Mouse (Mus musculus) right cerebral cortex, adult 2 months (tissue): ENCODE results near the gene Gar1.

Experiments used
- DNase-seq, 2 experiments: peaks; one replicate each; pipeline ENCODE4 v3.0.0; 2021 to 2022; ENCODE audit warnings: low spot score in 2 of 2

Gar1 gene

DNA sequence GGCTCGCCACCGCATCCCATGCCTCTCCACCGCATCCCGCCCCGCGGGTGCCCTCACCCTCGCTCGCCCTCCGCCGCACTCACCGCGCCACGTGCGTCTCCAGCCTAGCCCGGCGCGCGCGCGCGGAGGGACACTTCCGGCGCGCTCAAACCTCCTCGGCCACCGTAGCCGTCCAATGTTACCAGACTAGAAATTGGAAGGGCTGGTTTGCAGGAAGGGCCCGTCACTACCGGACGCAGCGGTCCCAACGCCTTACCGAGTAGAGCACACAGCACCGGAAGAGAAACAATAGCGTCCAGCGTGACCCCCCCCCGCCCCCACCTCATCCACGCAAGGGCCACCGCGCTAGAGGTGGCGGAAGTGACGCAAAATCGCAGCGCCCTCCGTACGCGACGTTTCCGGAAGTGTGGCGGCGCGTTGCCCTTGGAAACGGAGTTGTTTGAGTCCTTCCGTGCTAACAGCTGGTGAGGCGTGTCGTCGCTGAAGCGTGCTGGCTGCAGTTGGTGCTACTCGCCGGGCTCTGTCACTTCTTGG, at the start of gene Gar1:
Gene Gar1 (minus strand): TSS at position 362 of the 534 bp plus-strand sequence.
- DNase-seq = peak; percentile 97 to 98

DNA sequence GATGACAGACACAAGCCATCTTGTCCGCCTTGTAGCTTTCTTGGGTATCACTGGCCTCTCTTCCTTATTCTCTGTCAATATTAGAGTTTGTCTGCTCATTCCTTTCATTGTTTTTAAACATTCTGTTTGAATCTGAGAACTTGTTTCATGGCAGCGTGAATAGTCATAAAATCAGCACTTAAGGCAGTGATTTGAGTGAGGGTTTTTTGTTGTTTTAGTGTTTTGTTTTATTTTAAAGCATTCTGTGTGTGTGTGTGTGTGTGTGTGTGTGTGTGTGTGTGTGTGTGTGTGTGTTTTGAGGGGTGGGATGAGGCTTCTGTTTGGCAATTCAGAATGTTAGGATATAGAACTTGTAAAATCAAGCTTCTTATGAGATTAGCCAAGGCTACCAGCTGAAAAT, 48.7 kb upstream of the Gar1 start:
- no peak for DNase-seq

DNA sequence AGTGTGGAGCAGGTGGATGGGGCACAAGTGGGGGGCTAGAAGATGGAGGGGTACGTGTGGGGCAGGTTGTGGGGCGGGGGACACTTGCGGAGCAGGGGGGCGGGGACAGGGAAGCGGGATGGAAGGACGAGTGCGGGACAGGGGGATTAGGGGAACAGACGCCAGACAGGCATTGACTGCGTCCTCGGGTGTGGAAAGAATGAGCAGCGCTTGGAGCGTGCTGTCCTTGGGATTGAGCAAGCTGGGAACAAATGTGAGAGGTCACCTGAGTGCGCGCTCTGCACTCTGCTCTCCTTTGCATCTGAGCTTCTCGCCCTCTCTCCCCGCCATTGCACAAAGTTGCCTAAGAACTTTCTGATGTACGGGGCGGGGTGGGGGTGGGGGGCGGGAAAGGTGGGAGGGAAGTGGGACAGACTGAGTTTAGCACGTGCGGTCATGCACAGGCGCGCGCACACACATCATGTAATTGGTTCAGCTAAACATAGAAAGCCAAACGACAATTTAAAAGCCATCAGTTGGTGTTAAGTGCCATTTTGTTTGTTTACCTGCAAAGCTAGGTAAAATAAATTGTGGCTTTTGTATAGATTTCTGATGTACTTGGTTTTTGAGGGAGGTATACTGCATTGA, 48.0 kb upstream of the Gar1 start:
- DNase-seq = no peak

DNA sequence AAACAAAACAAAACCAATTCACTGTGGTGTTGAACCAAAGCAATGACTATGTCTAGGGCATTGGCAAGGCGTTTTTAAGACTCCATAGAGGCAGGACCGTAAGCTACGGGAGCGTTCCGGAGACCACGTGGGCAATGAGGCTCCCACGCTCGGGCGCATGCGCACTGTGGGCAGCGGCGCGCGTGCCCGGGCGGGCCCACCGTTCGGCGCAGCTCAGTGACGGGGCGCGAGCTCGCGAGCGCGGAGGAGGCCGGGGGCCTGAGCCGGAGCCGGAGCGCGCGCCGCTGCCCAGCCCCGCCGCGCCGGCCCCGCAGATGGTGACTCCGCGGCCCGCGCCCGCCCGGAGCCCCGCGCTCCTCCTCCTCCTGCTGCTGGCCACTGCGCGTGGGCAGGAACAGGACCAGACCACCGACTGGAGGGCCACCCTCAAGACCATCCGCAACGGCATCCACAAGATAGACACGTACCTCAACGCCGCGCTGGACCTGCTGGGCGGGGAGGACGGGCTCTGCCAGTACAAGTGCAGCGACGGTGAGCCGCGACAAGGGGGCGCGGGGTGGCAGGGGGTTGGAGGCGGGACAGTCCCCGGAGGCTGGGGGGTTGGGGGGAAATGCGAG, 47.3 kb upstream of the Gar1 start, which contains the start of gene Pla2g12a:
Gene Pla2g12a (plus strand): TSS at position 202 of the 617 bp plus-strand sequence.
- peak; percentile 91 to 93 for DNase-seq

DNA sequence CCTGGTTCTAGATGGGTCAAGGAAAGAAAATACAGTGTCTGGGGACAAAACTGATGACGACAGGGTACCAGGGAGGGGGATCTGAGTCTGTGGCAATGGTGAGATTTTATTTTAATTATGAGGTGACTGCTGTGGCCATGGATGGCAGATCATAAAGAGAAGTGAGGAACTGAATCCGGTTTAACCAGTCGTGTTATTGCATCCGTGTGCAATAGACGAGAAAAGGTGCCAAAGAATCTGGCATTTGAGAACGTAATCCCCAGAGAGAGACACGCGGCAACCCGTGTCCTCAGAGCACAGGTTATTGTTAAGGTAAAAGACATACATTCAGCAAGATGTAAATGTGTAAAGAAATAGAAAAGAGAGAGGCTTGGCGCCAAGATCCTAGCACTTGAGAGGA, 46.1 kb upstream of the Gar1 start:
- DNase-seq = no peak

DNA sequence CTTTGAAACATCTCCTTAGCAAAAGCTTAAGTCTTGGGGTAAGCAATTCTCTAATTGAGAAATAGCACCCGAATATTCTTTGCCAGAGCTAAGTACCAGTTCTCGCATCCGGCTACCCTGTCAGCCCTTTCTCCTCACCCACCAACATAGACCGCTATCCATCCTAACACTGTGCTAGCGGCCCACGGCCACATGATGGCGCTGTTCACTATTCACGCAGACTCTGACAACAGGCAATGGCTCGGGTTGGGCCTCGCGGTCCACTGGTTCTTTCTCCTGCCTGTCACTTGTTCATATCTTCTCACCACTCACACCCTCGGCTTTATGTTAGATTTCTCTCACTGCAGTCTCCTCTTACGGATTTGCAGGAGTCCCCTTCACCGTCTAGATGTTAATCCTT, 32.5 kb upstream of the Gar1 start:
- peak; percentile 7 to 17 for DNase-seq

DNA sequence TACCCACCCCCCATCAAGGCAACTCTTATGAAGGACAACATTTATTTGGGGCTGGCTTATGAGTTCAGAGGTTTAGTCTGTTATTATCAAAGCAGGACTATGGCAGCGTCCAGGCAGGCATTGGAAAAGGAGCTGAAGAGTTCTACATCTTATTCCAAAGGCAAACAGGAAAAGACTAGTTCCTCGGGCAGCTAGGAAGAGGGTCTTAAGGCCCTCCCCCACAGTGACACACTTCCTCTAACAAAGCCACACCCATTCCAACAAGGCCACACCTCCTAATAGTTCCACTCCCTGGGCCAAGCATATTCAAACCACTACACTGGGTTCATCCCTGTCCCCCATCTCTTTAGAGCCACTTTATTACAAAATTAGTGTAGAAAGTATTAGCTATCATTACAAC, 31.4 kb upstream of the Gar1 start:
- no peak for DNase-seq

DNA sequence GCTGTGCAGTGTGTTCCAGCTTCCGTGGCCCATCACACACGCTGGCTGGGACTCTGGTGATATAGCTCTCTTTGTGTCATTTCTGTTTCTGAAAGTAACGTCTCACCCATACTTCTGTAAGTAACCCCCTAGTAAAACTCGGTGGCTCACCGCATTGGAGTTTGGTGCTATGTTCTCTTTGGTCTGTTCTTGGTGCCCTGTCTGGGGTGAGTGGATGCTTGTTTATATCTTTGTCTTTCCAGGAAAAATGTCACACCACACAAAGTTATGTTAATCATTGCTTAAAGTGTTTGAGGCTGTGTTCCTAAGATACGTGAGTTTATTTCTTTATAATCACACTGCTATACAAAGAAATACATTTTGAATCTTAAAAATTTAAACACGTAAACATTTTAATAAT, 15.7 kb upstream of the Gar1 start:
- DNase-seq = no peak

DNA sequence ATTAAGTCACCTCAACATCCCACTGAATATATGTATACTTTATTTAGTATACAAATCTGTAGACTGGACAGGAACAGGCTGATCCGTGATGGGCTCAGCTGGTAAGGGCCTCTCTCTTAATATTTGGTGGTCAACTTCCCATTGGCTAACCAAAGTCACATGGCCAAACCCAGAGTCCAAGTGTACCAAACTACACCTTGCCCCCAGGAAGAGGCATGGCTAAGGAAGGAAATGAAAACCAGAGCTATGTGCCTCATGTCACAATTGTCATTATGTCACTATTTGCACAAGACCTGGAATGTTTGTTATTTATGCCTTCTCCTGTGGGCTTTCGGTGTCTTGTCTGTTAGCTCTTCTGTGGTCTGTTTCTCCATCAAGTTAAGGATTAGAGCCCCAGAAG, 14.7 kb upstream of the Gar1 start:
- no peak for DNase-seq

DNA sequence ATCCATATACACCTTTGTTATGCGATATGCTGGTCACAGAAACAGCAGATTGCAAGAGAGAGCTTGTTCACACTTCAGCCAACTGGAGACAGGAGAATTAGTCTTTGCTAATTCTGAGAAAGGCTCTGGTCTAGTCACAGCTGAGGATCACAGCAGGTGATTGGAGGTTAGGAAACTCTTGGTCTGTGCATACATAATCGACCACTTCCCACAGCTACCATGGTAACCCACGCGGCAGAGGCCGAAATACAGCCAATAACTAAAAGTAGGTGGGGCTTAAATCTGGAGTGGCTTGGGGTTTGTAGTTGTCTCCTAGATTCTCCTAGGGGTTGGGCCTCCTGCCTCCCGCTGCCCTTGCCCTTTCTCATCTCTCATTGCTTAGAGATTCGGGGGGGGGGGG, 6.8 kb upstream of the Gar1 start:
- DNase-seq = no peak

DNA sequence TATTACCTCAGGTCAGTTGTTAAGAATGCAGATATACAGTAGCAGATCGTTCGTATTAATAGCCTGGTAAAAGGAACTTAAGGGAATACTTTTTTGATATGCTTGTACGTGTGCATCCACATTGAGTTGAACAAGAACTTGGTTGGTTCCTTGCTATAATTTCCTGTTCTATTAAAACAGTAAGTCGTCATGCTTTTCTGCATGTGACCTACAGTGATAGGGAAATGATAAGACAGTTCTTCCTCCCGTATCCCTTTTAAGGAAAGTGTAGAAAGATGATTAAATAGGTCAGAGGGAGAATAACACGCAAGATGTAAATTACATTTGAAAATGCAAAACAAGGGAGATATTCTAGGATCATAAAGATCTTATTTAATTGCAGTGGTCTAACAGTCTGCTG, 5.8 kb upstream of the Gar1 start:
- DNase-seq = no peak

DNA sequence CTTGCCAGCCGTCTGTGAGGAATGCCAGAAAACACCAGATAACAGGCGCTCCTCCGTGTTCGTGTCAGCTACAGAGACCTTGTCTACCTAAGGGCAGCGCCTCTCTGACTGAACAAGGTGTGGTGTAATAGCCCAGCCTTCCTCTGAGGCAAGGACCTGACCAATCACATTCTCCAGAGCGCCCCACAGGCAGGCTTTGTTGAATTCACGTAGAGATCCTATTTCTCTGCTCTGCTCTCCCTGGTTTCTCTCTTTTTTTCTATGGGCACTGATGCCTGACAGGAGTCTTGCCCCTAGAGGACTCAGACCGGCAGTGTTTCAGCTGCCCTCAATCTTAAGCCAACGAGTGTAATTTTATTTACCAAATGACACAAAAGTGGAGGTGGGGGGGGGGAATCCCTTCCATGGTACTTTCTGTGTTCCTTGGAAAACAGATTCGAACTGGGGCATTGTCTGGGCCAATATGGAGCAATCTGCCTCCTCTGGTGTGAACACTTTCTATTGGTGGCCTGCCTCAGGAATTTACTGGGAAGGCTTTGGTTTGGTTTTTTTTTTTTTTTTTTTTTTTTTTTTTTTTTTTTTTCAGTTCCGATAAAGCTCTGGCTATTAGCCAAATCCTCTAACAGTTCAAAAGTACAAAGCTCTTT, 5.0 kb upstream of the Gar1 start:
- no peak for DNase-seq

DNA sequence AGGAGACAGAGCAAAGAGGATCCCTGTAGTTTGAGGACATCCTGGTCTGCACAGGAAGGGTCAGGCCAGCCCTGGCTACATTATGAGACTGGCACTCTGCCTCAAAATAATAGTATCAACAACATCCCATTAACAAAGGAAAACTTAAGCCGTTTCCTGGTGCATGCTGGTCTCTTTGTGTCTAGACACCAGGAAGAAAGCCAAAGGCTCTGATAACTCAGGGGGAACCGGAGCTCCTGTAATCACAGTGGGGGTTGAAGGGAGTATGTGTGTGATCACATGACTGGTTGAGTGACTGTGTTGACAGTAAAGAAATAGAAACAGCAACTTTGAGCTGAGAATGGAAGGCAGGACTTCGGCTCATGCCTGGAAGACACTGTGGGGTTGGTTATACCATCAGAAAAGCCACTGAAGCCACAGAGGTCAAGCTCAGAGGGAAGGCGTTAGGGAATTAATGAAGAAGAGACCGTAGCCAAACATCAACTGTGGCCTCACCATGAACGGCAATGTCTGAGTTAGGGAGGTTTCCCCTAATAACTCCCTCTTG, 4.3 kb upstream of the Gar1 start, which contains the start of gene Cfi:
Gene Cfi (plus strand): TSS at position 497 of the 547 bp plus-strand sequence.
- no peak for DNase-seq

DNA sequence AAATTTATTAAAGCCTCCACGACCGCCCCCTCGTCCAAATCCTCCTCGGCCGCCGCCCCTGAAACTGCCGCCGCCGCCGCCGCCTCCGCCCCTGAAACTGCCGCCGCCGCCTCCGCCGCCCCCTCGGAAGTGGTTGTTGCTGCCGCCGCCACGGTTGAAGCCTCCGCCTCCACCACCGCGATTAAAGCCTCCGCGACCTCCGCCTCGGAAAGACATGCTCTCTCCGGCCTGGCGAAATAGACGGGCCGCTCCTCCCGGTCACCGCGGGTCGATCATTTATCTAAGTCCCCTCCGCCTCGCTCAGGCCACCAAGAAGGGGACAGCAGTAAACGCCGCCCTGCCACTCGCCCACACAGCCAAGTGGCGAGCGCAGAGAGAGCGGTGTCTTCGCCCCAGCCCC, 570 bp downstream of the Gar1 start:
- no peak for DNase-seq

DNA sequence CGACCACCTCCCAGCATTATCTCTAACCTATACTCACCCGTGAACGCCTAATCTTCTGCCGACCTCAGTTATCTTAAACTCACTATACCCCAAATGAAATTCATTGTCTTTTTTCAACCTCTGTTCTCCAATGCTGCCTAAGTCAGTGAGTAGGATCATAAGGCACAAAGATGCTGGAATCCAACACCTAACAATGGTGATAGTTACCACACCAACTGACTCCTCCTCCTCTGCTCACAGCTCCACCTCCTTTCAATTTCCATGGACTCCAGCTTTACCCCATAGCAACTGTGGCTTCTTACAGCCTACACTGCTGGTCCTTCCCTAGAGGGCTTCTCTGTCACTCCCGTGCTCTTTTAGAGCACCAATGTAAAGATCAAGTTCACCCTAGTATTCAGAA, 3.5 kb downstream of the Gar1 start:
- no peak for DNase-seq

DNA sequence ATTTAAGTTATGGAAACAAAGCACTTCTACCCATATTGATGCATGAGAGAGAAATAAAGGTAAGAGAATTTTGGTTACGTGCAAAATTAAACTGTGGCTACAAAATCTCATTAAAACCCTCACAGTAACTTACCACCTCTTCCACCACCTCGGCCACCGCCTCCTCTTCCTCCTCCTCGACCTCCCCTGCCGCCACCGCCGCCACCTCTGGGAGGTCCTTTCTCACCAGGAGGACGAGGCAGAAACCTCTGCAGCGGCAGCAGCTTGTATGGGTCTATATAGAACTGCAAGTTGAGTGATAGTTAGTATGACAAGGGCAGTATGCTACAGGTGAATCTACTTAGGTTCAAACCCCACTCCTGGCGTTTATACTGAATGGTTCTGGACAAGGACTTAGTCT, 4.5 kb downstream of the Gar1 start:
- DNase-seq = no peak

DNA sequence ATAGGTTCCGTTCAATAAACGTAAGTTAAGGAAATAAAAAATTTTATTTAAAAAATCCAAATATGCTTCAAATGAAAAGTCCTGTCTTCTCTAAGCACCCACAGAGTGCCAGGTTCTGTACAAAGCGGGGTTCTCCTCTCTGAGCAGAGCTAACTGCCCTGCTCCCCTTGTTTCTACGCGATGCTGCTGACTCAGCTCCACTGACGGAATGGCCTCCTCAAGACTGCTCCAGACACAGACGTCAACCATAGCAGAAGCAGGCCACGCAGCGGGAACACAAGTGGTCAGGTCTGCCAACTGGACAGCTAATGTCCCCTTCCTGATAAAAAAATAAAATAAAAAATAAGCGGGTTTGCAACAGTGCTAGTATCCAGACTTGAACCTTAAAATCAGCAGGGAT, 6.3 kb downstream of the Gar1 start:
- no peak for DNase-seq

DNA sequence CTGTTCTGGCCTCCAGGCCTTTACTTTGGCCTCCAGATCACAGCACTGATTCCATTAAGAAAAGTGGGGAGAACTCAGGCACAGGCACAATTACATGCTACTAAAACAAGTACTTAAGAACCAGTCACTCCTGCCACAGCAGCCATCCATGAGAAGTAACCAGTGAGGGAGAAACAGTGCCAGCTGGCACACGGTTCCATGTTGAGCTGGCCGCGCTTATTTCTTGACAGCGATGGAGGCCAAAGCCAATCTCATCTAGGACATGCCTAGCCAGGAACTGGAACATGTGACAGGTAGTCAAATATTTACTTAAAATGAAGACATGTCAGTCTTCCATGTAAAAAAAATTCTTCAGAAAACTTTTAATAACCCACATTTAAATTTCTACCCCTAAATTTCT, 7.0 kb downstream of the Gar1 start:
- DNase-seq = no peak

DNA sequence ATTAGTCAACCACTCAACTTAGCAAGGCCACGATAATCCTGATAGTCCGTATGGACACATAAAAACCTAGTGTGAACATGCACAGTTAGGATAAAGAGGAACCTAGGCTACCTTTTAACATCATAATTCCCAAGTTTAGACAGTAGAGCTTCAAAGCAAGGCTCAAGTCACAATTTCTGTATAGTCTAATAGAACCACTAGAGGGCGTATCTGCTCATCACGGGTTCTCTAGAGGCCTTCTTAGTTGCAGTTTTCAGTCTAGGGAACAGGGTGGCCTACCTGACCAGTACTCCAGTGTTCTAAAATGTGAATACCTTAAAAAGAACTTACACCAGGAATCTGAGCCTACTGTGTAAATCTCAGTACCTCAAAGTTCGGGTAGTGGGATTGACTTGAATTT, 7.9 kb downstream of the Gar1 start:
- DNase-seq = no peak

DNA sequence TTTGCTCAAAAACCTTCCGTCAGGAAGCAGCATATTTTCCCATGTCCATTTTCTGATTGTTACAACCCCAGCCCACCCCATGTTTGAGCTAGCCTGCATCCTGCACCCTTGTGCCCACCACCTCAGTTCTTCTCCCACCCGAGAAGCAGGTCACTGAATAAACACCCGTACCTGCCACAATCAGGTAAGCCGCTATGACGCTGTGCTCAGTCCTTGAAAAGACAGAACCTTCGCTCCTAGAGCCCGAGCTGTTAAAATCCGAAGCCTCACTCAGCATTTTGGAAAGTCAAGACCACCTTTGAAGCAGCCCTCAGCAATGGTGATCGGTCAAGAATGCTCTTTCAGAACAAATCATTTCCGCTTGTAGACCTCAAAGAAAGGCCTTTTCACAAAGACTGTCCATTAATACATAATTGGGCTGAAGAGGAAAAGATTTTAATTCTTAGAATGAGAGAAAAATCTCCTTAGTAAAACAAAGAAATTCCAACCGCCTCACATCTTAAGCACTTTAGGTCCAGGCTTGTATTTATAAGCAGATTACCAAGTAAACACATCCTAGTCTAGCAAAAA, 8.9 kb downstream of the Gar1 start, which contains the start of gene Rrh:
Gene Rrh (minus strand): TSS at position 382 of the 570 bp plus-strand sequence.
- no peak for DNase-seq

DNA sequence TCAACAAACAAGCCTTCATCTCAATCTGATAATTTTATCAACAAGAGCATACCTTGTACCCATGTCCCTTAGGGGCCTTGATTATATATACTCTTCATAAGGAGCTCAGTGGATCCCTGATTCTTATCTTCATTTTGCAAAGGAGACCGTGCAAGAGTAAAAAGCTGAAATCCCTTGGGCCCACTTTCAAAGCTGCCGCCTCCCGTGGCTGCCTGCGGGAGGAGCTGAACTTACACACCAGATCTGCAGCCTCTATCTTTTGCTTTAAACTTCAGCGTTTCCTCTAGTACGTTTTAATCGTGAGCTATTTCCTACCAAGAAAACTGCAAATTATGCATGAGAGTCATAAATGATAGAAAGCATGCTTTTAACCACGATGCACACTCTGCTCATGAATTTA, 9.5 kb downstream of the Gar1 start:
- DNase-seq = no peak

DNA sequence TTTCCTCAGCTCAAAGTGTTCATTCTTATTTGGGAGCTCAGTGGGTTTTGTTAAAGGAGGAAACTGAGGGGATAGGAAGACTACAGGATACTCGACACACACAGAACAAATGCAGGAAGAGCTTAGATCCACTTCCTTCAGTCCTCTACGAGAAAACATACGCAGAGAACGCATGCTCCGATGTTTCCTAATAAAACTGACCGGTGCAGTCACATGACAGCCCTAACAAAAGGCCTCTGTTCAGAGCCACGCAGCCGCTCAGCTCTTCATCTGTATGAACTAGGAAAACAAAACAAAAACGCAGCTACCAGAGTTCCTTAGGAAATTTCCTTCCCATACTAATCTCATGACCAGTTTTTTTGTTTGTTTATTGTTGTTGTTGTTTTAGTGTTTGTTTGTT, 10.3 kb downstream of the Gar1 start:
- no peak for DNase-seq
